Mouse (Mus musculus): ENCODE results near the gene Ky. TPM values are rescaled to one million over a fixed set of nuclear protein-coding genes. Genes with fewer than 3 reads are reported as not detected.

Gene Ky
- total RNA-seq, 1 experiment: 0.04 TPM

GRCm38 (mm10) chr9:102492031-102492795, 13.3 kb upstream of the Ky start:
- Histone ChIP-seq H3K27ac (ENCODE audit: insufficient read depth, low read depth, low read length, poor library complexity, severe bottlenecking) (no peak overlapping the region), H3K36me3 (ENCODE audit: control insufficient read depth, insufficient read depth, low read length, poor library complexity, severe bottlenecking) (no peaks in the 10 kb centered on the region), H3K4me1 (ENCODE audit: control insufficient read depth in 2 of 2, insufficient read depth in 2 of 2, low read length in 2 of 2, poor library complexity in 1 of 2) (no peaks in the 10 kb centered on the region), H3K9ac (ENCODE audit: insufficient read depth, low read depth, low read length, poor library complexity, severe bottlenecking) (no peak overlapping the region), H3K4me3 (ENCODE audit: insufficient read depth in 1 of 2, low read depth in 1 of 2, low read length in 2 of 2, poor library complexity in 1 of 2, severe bottlenecking in 1 of 2) (no peak overlapping the region), H3K9me3 (ENCODE audit: control insufficient read depth, insufficient read depth, low read depth, low read length) (no peaks in the 10 kb centered on the region)
- TF ChIP-seq ZC3H11A (IDR thresholded peaks at IDR 0.05; ENCODE audit: borderline replicate concordance, low read depth, low read length) (no peak; the same call in 1 of the 2 replicates), ZNF384 (IDR thresholded peaks at IDR 0.05; ENCODE audit: low read depth, low read length) (no peak), MAFK (IDR thresholded peaks at IDR 0.05; ENCODE audit: insufficient read depth, low read depth, low read length) (no peak), CHD2 (IDR thresholded peaks at IDR 0.05; ENCODE audit: low read depth, low read length) (no peak)
- peak; percentile 30 for DNase-seq (ENCODE audit: low read depth, low spot score)
- in situ Hi-C loops (cut with MboI; ENCODE audit: low sequenced_read_pairs in 2 of 2, unreplicated experiment in 2 of 2): no loop called here

DNA sequence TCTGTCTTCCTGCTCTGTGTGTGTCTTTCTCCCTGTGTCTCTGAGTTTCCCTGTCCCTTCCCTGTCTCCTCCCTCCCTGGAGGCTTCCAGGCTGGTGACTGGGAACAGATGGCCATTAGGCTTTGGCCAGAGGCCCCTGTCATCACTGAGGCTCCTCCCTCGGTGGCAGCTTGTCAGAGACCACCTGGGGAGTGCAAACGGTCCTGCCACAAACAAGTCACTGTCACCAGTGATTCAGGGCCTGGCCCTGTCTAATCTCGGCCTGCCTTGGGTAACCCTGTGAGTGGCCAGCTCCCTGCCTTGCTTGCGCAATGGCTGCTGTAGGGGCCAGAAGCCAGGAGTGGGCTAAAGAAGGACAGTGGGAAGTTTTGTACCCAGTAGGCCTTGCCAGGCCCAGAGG, 12.5 kb upstream of the Ky start:
- Histone ChIP-seq H3K9me3 (ENCODE audit: control insufficient read depth, insufficient read depth, low read depth, low read length) (no peaks in the 10 kb centered on the region), H3K36me3 (ENCODE audit: control insufficient read depth, insufficient read depth, low read length, poor library complexity, severe bottlenecking) (no peaks in the 10 kb centered on the region), H3K27ac (ENCODE audit: insufficient read depth, low read depth, low read length, poor library complexity, severe bottlenecking) (no peak overlapping the region), H3K4me1 (ENCODE audit: control insufficient read depth in 2 of 2, insufficient read depth in 2 of 2, low read length in 2 of 2, poor library complexity in 1 of 2) (no peaks in the 10 kb centered on the region), H3K4me3 (ENCODE audit: insufficient read depth in 1 of 2, low read depth in 1 of 2, low read length in 2 of 2, poor library complexity in 1 of 2, severe bottlenecking in 1 of 2) (no peak overlapping the region), H3K9ac (ENCODE audit: insufficient read depth, low read depth, low read length, poor library complexity, severe bottlenecking) (no peak overlapping the region)
- in situ Hi-C loops (cut with MboI; ENCODE audit: low sequenced_read_pairs in 2 of 2, unreplicated experiment in 2 of 2): no loop called here
- DNase-seq (ENCODE audit: low read depth, low spot score): no peak
- no peak for TF ChIP-seq ZNF384 (IDR thresholded peaks at IDR 0.05; ENCODE audit: low read depth, low read length)
- TF ChIP-seq MAFK (IDR thresholded peaks at IDR 0.05; ENCODE audit: insufficient read depth, low read depth, low read length): no peak
- TF ChIP-seq HCFC1 (IDR thresholded peaks at IDR 0.05; ENCODE audit: borderline replicate concordance, insufficient read depth, low read length): no peak
- TF ChIP-seq CHD2 (IDR thresholded peaks at IDR 0.05; ENCODE audit: low read depth, low read length): no peak
- no peak for TF ChIP-seq ZC3H11A (IDR thresholded peaks at IDR 0.05; ENCODE audit: borderline replicate concordance, low read depth, low read length)

GRCm38 (mm10) chr9:102493916-102494315, 11.6 kb upstream of the Ky start:
- Histone ChIP-seq H3K9me3 (ENCODE audit: control insufficient read depth, insufficient read depth, low read depth, low read length) (no peaks in the 10 kb centered on the region), H3K9ac (ENCODE audit: insufficient read depth, low read depth, low read length, poor library complexity, severe bottlenecking) (no peak overlapping the region), H3K4me1 (ENCODE audit: control insufficient read depth in 2 of 2, insufficient read depth in 2 of 2, low read length in 2 of 2, poor library complexity in 1 of 2) (no peaks in the 10 kb centered on the region), H3K36me3 (ENCODE audit: control insufficient read depth, insufficient read depth, low read length, poor library complexity, severe bottlenecking) (no peaks in the 10 kb centered on the region), H3K27ac (ENCODE audit: insufficient read depth, low read depth, low read length, poor library complexity, severe bottlenecking) (no peak overlapping the region), H3K4me3 (ENCODE audit: insufficient read depth in 1 of 2, low read depth in 1 of 2, low read length in 2 of 2, poor library complexity in 1 of 2, severe bottlenecking in 1 of 2) (no peak overlapping the region)
- DNase-seq (ENCODE audit: low read depth, low spot score): no peak
- no peak for TF ChIP-seq ZC3H11A (IDR thresholded peaks at IDR 0.05; ENCODE audit: borderline replicate concordance, low read depth, low read length)
- no peak for TF ChIP-seq ZNF384 (IDR thresholded peaks at IDR 0.05; ENCODE audit: low read depth, low read length)
- TF ChIP-seq HCFC1 (IDR thresholded peaks at IDR 0.05; ENCODE audit: borderline replicate concordance, insufficient read depth, low read length): no peak
- TF ChIP-seq MAFK (IDR thresholded peaks at IDR 0.05; ENCODE audit: insufficient read depth, low read depth, low read length): no peak
- no peak for TF ChIP-seq CHD2 (IDR thresholded peaks at IDR 0.05; ENCODE audit: low read depth, low read length)
- in situ Hi-C loops (cut with MboI; ENCODE audit: low sequenced_read_pairs in 2 of 2, unreplicated experiment in 2 of 2): no loop called here

- no peak for DNase-seq (ENCODE audit: low read depth, low spot score)
- Histone ChIP-seq H3K36me3 (ENCODE audit: control insufficient read depth, insufficient read depth, low read length, poor library complexity, severe bottlenecking) (no peaks in the 10 kb centered on the region), H3K9me3 (ENCODE audit: control insufficient read depth, insufficient read depth, low read depth, low read length) (no peaks in the 10 kb centered on the region), H3K4me1 (ENCODE audit: control insufficient read depth in 2 of 2, insufficient read depth in 2 of 2, low read length in 2 of 2, poor library complexity in 1 of 2) (no peaks in the 10 kb centered on the region), H3K27ac (ENCODE audit: insufficient read depth, low read depth, low read length, poor library complexity, severe bottlenecking) (no peak overlapping the region; the same call in 1 of the 2 replicates), H3K4me3 (ENCODE audit: insufficient read depth in 1 of 2, low read depth in 1 of 2, low read length in 2 of 2, poor library complexity in 1 of 2, severe bottlenecking in 1 of 2) (no peak overlapping the region), H3K9ac (ENCODE audit: insufficient read depth, low read depth, low read length, poor library complexity, severe bottlenecking) (no peak overlapping the region)
- in situ Hi-C loops (cut with MboI; ENCODE audit: low sequenced_read_pairs in 2 of 2, unreplicated experiment in 2 of 2): no loop called here
- TF ChIP-seq ZC3H11A (IDR thresholded peaks at IDR 0.05; ENCODE audit: borderline replicate concordance, low read depth, low read length) (no peak), CHD2 (IDR thresholded peaks at IDR 0.05; ENCODE audit: low read depth, low read length) (no peak), ZNF384 (IDR thresholded peaks at IDR 0.05; ENCODE audit: low read depth, low read length) (no peak), MAFK (IDR thresholded peaks at IDR 0.05; ENCODE audit: insufficient read depth, low read depth, low read length) (no peak), HCFC1 (IDR thresholded peaks at IDR 0.05; ENCODE audit: borderline replicate concordance, insufficient read depth, low read length) (no peak)
Observed at GRCm38 (mm10) chr9:102494454-102494853, 11.1 kb upstream of the Ky start.

Data from ES-E14 (cell line).